Mouse (Mus musculus): Measurements from ENCODE around the gene Otud5. TPM values are rescaled to one million over a fixed set of nuclear protein-coding genes. Genes with fewer than 3 reads are reported as not detected.
"Not testable (repeated sequence)": the region's sequence is repeated elsewhere in the genome, so short reads cannot be mapped to it uniquely, and the experiment has no call there.

Gene Otud5
- 29.9 and 31.7 TPM in 2 replicates for polyA plus RNA-seq (2014; fragmentation: Nextera tagmentation; extraction: Ambion mirVana)

DNA sequence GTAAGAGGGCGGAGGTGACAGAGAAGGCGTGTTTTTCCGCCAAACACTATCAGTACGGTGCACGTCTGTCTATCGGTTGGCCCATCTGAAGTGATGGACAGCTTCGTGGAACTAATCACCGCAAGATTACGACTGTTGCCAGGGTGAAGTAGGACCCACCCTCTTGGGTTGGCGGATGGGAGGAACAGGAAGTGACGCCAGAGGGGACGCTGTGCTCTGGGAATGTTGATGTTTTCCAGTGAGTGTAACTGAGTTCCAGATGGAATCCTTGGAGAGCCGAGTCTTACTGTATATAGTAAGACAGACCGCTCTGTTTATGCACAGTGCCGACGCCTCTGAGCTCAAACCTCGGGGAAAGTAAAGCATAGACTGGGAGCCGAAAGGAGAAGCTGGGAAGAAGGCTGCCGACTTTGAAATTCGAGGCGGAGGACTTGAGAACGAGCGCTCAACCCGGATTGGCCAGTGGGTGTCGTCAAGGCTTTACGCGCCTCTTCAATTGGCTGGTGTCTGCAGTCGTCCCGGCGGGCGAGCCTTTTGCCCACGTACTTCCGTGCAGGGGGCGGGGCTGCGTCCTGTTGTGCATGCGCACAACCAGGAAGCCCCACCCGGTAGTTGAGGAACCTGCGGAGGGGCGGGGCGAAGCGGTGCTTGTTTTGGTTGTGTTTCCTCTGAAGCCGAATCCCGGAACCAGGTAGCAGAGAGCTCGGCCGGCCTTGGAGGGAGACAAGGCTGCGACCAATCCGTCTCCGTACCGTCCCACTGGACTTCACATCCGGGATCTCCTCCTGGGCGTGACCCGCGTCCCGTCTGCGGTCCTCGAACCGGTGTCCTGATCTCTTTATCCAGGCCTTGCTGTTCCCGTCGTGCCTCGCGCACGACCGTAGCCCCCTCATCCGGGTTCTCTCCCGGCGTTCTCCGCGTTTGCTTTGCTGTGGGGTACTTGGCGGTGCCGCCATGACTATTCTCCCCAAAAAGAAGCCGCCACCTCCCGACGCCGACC is at the start of gene Otud5:
Gene Otud5 (plus strand): TSS at position 202 of the 1,000 bp plus-strand sequence.
- WGBS: 7% methylated on average over 62 of the region's 74 CpGs
- H3K9me3 ChIP-seq (ENCODE audit: low read depth, low read length): no peaks in the 10 kb centered on the region
- no peak for TF ChIP-seq CTCF (IDR thresholded peaks at IDR 0.05; ENCODE audit: low read depth)

DNA sequence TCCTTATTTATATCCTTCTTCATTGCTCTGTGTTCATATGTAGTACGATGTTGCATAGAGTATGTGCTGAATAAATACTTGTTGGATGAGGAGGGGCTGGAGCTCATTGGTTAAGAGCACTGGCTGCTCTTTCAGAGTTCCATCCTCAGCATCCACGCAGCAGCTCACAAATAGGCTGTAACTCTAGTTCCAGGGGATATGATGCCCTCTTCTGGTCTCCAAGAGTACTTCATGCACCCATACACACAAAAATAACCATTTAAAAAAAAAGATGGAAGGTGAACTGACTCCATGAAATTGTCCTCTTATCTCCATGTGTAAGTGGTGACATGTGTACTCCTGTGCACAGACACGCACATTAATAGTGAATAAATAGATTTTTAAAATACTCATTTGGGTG is 47.8 kb upstream of the Otud5 start:
- Histone ChIP-seq H3K9me3 (ENCODE audit: low read depth, low read length) (no peaks in the 10 kb centered on the region), H3K27me3 (ENCODE audit: insufficient read depth, low read length) (no peaks in the 10 kb centered on the region), H3K36me3 (ENCODE audit: insufficient read depth) (no peaks in the 10 kb centered on the region), H3K4me3 (ENCODE audit: low read depth, low read length) (no peak overlapping the region), H3K27ac (ENCODE audit: low read depth) (no peak overlapping the region), H3K4me2 (no peak overlapping the region), H3K9ac (no peak overlapping the region), H3K4me1 (ENCODE audit: insufficient read depth) (no peaks in the 10 kb centered on the region)
- 37% methylated on average over 3 of the region's 3 CpGs for WGBS
- ATAC-seq (ENCODE audit: insufficient read depth) (no peak), DNase-seq (peak; percentile 51)
- TF ChIP-seq CTCF (IDR thresholded peaks at IDR 0.05; ENCODE audit: low read depth): peak; percentile 45

More for the DNA sequence above, at the start of gene Otud5:
- Histone ChIP-seq H3K27me3 (ENCODE audit: insufficient read depth, low read length) (no peaks in the 10 kb centered on the region), H3K4me1 (ENCODE audit: insufficient read depth) (no peaks in the 10 kb centered on the region; the same call in 1 of the 2 replicates), H3K36me3 (ENCODE audit: insufficient read depth) (0 out of 2 replicates have a peak, but pooled peaks cover 3% of the 10 kb centered on the region), H3K27ac (ENCODE audit: low read depth) (peak within 1 kb of the TSS; percentile 87), H3K9ac (peak within 1 kb of the TSS; percentile 77), H3K4me2 (peak within 1 kb of the TSS; percentile 74), H3K4me3 (ENCODE audit: low read depth, low read length) (peak within 1 kb of the TSS; percentile 72)
- peak; percentile 96 for DNase-seq
- ATAC-seq (ENCODE audit: insufficient read depth): peak; percentile 99

DNA sequence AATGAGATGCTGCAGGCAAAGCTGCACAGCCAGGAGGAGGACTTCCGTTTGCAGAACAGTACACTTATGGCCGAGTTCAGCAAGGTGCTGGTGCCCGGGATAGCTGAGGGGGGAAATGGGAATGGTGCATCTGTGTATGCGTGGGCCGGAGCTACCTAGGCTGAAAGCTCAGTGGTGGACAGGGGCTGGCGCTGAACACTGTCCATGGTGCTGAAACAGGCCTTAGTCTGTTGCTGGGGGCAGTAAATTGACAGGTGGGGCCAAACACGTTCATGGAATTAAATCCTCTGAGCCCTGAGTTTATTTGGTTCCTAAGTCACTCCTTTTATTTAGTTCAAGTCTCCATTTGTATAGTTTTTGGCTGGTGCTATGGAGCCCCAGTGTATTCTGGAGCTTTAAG is 46.1 kb upstream of the Otud5 start:
- no peak for ATAC-seq (ENCODE audit: insufficient read depth)
- Histone ChIP-seq H3K27me3 (ENCODE audit: insufficient read depth, low read length) (no peaks in the 10 kb centered on the region), H3K36me3 (ENCODE audit: insufficient read depth) (peaks cover 7% of the 10 kb centered on the region; the same call in 1 of the 2 replicates), H3K4me2 (no peak overlapping the region), H3K9ac (no peak overlapping the region), H3K27ac (ENCODE audit: low read depth) (no peak overlapping the region), H3K4me3 (ENCODE audit: low read depth, low read length) (no peak overlapping the region), H3K4me1 (ENCODE audit: insufficient read depth) (no peaks in the 10 kb centered on the region), H3K9me3 (ENCODE audit: low read depth, low read length) (no peaks in the 10 kb centered on the region)
- TF ChIP-seq CTCF (IDR thresholded peaks at IDR 0.05; ENCODE audit: low read depth): no peak
- 14% methylated on average over 7 of the region's 7 CpGs for WGBS
- DNase-seq: peak; percentile 77

DNA sequence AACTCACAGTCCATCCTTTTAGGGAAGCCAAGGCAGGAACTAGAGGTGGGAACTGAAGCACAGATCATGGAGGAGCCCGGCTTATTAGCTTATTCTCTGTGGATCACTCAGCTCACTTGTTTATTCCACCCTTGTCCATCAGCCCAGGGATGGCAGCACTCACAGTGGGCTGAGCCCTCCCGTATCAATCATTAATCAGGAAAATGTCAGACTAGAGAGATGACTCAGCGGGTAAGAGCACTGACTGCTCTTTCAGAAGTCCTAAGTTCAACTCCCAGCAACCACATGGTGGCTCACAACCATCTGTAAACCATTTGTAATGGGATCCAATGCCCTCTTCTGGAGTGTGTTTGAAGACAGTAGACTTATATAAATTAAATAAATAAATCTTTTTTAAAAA is 43.8 kb upstream of the Otud5 start:
- Histone ChIP-seq H3K4me1 (ENCODE audit: insufficient read depth) (no peaks in the 10 kb centered on the region), H3K4me3 (ENCODE audit: low read depth, low read length) (no peak overlapping the region), H3K4me2 (no peak overlapping the region), H3K27ac (ENCODE audit: low read depth) (no peak overlapping the region), H3K9me3 (ENCODE audit: low read depth, low read length) (no peaks in the 10 kb centered on the region), H3K9ac (no peak overlapping the region), H3K36me3 (ENCODE audit: insufficient read depth) (peaks cover 14% of the 10 kb centered on the region; the same call in 1 of the 2 replicates), H3K27me3 (ENCODE audit: insufficient read depth, low read length) (no peaks in the 10 kb centered on the region)
- no peak for ATAC-seq (ENCODE audit: insufficient read depth)
- no peak for TF ChIP-seq CTCF (IDR thresholded peaks at IDR 0.05; ENCODE audit: low read depth)
- no peak for DNase-seq
- 80% methylated on average over 3 of the region's 3 CpGs for WGBS

DNA sequence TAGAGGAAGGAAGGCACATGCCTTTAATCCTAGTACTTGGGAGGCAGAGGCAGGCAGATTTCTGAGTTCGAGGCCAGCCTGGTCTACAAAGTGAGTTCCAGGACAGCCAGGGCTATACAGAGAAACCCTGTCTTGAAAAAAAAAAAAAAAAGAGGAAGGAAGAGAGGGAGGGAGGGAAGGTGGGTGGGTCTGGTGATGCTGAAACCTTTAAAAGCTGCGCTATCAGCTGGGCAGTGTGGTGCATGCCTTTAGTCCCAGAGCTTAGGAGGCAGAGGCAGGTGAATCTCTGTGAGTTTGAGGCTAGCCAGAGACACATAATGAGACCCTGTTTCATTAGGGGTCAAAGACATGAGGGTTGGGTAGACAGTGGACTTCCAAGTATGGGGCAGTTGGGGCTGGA is 39.0 kb upstream of the Otud5 start:
- 87% methylated on average over 2 of the region's 2 CpGs for WGBS
- DNase-seq, H3K4me2 ChIP-seq: not testable (repeated sequence)

DNA sequence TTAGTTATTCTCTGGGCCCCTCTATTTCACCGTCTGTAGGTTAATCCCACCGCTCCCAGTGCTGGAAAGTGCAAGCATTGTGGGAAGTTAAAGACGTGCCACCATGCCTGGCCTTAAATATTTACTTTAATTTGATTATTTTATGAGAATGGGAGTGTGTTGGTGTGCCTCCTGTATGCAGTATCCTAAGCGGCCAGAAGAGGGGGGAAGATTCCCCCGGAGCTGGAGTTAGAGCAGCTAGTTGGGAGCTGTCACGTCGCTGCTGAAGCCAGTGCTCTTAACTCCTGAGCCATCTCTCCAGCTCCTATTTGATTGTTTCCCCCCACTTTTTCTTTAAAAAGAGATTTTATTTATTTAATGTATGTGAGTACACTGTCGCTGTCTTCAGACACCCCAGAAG is 26.1 kb upstream of the Otud5 start:
- WGBS: 42% methylated on average over 8 of the region's 8 CpGs
- H3K4me2 ChIP-seq; H3K9me3 ChIP-seq (ENCODE audit: low read depth, low read length); H3K9ac ChIP-seq; H3K27ac ChIP-seq (ENCODE audit: low read depth); ATAC-seq (ENCODE audit: insufficient read depth); H3K4me1 ChIP-seq (ENCODE audit: insufficient read depth); H3K4me3 ChIP-seq (ENCODE audit: low read depth, low read length); H3K27me3 ChIP-seq (ENCODE audit: insufficient read depth, low read length): not testable (repeated sequence)
- TF ChIP-seq CTCF (IDR thresholded peaks at IDR 0.05; ENCODE audit: low read depth): peak; percentile 44
- DNase-seq: peak; percentile 51
- peaks cover 35% of the 10 kb centered on the region; the same call in 1 of the 2 replicates for H3K36me3 ChIP-seq (ENCODE audit: insufficient read depth)

More for the DNA sequence above, 39.0 kb upstream of the Otud5 start:
- H3K27me3 ChIP-seq (ENCODE audit: insufficient read depth, low read length); H3K27ac ChIP-seq (ENCODE audit: low read depth); H3K9ac ChIP-seq; H3K4me3 ChIP-seq (ENCODE audit: low read depth, low read length); H3K9me3 ChIP-seq (ENCODE audit: low read depth, low read length); H3K4me1 ChIP-seq (ENCODE audit: insufficient read depth); ATAC-seq (ENCODE audit: insufficient read depth): not testable (repeated sequence)
- H3K36me3 ChIP-seq (ENCODE audit: insufficient read depth): peaks cover 22% of the 10 kb centered on the region; the same call in 1 of the 2 replicates

Data from lung, embryonic 14.5 days (tissue).